Mouse (Mus musculus): ENCODE measurements around the gene Rexo4. TPM values are rescaled to one million over a fixed set of nuclear protein-coding genes. Genes with fewer than 3 reads are reported as not detected.

Rexo4 gene
- polyA plus RNA-seq, 1 experiment = 22.8 TPM

DNA sequence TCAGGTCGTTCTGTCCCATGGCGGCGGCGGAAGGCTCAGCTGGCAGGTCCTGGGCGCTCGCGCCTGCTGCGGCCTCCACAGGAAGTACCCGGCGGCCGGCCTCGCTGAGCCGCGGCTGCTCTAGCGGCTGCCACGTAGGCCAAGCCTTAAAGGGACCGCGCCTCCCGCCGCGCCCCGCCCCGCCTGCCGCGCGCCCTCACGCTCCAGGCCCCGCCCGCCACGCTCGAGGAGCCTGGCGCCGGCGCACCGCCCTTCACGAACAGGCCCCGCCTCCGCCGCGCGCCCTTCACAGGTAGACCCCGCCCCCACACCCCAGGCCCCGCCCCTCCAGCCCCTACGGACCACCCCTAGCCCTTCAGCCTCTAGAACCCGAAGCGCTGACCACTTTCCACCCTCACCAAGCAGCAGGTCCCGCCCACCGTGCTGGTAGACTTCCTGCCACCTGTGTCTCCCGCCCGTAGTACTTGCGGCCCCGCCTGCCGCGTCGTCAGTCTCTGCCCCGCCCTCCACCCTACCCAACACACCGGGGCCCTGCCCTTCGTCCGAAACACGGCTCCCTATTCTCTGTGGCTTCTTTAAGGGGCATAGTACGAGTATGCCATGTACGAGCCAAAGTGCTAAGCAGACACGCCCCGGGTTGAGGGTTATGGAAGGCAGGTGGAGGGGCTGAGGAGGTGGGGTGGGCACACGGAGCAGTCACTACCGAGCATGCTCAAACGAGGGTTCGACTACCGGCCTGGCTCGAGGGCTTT, 30.7 kb downstream of the Rexo4 start, which contains the start of the genes Surf4 and Stkld1:
Gene Surf4 (minus strand): TSS at position 625 of the 752 bp plus-strand sequence.
Gene Stkld1 (plus strand): TSS at position 744 of the 752 bp plus-strand sequence.
- Histone ChIP-seq H3K36me3 (ENCODE audit: control insufficient read depth, insufficient read depth, low read length) (no peaks in the 10 kb centered on the region), H3K4me3 (ENCODE audit: extremely low read depth, insufficient read depth, insufficient read length) (peak within 1 kb of the TSS; percentile 100), H3K4me1 (ENCODE audit: control insufficient read depth, insufficient read depth, insufficient read length) (peaks cover 7% of the 10 kb centered on the region; the same call in 1 of the 2 replicates), H3K27me3 (ENCODE audit: control insufficient read depth, insufficient read depth, low read length) (no peaks in the 10 kb centered on the region), H3K27ac (ENCODE audit: insufficient read depth, low read length) (peak within 1 kb of the TSS; percentile 96)
- 2% methylated on average over 64 of the region's 70 CpGs for WGBS
- peak; percentile 92 to 95 for DNase-seq (ENCODE audit: low read depth in 1 of 2, low spot score in 2 of 2)
- TF ChIP-seq CTCF (IDR thresholded peaks at IDR 0.05; ENCODE audit: extremely low read depth, insufficient read depth, insufficient read length, insufficient replicate concordance) (no peak), POLR2A (IDR thresholded peaks at IDR 0.05; ENCODE audit: low read depth, low read length) (peak; percentile 90)

DNA sequence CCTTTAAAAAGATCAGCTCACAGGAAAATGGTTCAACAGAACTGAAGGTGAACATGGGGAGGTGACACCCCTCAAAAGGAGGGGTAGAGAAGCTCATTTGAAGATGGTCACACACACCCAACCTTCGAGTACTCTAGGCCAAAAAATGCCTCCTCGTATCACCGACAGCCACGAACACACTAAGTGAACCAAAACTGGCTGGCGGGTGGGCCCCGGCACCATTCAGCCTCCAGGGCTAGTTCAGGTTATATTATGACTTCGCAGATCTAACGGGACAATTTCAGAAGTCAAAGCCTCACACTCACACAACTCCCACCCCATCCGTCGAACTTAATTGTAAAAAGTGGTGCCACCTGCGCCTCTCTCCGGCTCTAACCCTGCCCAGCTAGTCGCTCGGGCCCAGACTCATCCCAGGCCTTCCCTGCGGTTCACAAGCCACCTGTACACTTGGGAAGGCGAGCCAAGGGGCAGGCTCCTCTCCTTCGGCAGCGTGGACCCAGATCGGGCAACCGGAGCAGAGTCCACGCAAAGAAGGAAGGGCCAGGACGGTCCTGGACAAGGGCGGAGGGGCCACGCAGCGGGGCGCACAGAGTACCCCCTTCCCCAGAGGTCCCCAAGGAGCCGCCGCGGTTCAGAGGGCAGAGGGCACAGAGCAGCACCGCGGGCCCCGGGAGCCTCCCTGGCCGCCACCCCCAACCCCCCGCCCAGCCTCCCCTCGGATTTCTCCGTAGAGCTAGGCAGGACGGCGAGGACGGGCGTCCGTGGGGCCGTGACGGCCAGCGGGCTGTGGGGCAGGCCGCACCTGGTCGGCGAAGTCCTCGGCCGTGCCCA, 31.5 kb downstream of the Rexo4 start:
- H3K4me3 ChIP-seq (ENCODE audit: extremely low read depth, insufficient read depth, insufficient read length) = peak overlapping the region; percentile 100
- under 1% methylated on average over 47 of the region's 49 CpGs for WGBS
- no peak for DNase-seq (ENCODE audit: low read depth in 1 of 2, low spot score in 2 of 2)
- TF ChIP-seq CTCF (IDR thresholded peaks at IDR 0.05; ENCODE audit: extremely low read depth, insufficient read depth, insufficient read length, insufficient replicate concordance) (no peak), POLR2A (IDR thresholded peaks at IDR 0.05; ENCODE audit: low read depth, low read length) (no peak)
- H3K4me1 ChIP-seq (ENCODE audit: control insufficient read depth, insufficient read depth, insufficient read length) = peaks cover 7% of the 10 kb centered on the region; the same call in 1 of the 2 replicates
- no peaks in the 10 kb centered on the region for H3K27me3 ChIP-seq (ENCODE audit: control insufficient read depth, insufficient read depth, low read length)
- peak overlapping the region; percentile 96 for H3K27ac ChIP-seq (ENCODE audit: insufficient read depth, low read length)
- no peaks in the 10 kb centered on the region for H3K36me3 ChIP-seq (ENCODE audit: control insufficient read depth, insufficient read depth, low read length)

DNA sequence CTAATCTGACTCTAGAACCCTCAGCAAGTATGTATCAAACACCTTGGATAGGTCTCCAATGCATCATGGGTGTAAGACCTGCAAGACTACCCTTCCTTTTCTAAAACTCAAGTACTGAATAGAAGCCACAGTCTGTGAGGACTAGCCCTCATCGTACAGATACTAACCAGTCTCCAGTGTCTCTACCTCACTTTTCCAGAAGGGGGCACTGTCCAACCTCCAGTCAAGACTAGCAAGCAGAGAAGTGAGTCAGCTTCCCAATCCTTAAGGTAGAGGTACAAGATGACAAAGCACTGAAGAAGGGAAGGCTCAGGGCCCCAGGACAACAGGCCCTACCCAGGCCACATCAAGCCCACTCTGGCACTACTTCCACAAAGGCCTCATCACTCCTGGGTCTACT, 33.8 kb downstream of the Rexo4 start:
- DNase-seq (ENCODE audit: low read depth in 1 of 2, low spot score in 2 of 2) = peak; percentile 53 to 69
- 7% methylated on average over 1 of the region's 1 CpGs for WGBS
- no peak for TF ChIP-seq POLR2A (IDR thresholded peaks at IDR 0.05; ENCODE audit: low read depth, low read length)
- peak; percentile 54; the same call in 1 of the 2 replicates for TF ChIP-seq CTCF (IDR thresholded peaks at IDR 0.05; ENCODE audit: extremely low read depth, insufficient read depth, insufficient read length, insufficient replicate concordance)
- Histone ChIP-seq H3K27ac (ENCODE audit: insufficient read depth, low read length) (no peak overlapping the region), H3K4me1 (ENCODE audit: control insufficient read depth, insufficient read depth, insufficient read length) (peaks cover 5% of the 10 kb centered on the region; the same call in 1 of the 2 replicates), H3K4me3 (ENCODE audit: extremely low read depth, insufficient read depth, insufficient read length) (no peak overlapping the region), H3K36me3 (ENCODE audit: control insufficient read depth, insufficient read depth, low read length) (peaks cover 11% of the 10 kb centered on the region), H3K27me3 (ENCODE audit: control insufficient read depth, insufficient read depth, low read length) (no peaks in the 10 kb centered on the region)

DNA sequence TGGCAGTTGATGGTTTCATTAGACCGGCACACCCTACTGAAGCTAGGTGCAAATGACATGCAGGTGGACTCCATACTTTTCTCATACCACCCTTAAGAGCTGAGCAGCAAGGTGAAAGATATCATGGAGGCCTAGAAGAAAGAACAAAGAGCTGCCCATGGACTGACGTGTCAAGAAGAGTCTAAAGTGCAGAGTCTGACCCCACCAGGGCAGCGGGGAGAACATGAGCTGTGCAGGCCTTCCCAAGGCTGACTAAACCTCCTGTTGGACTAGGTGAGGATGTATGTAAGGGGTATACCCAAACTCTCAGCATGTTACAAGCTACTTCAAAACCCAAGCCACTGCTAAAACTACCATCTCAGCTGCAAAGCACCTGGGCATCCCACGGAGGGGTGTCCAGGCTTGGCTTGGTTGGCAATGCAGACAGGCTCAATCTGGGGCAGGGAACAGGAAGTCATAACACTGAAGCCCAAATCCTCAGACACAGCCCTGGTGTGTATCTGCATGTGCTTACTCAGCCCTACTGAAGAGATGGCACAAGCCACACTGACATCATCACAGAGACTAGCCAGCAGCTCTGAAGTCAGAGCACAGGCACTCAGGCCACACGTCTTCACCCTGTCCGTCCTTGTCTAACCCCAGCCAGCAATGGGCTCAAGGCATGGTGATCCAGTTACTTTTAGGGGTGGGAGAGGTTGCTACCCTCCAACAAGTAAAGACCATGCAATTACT, 36.3 kb downstream of the Rexo4 start:
- no peak overlapping the region for H3K27ac ChIP-seq (ENCODE audit: insufficient read depth, low read length)
- DNase-seq (ENCODE audit: low read depth in 1 of 2, low spot score in 2 of 2) = no peak
- H3K4me3 ChIP-seq (ENCODE audit: extremely low read depth, insufficient read depth, insufficient read length) = no peak overlapping the region
- TF ChIP-seq POLR2A (IDR thresholded peaks at IDR 0.05; ENCODE audit: low read depth, low read length) = no peak
- no peak for TF ChIP-seq CTCF (IDR thresholded peaks at IDR 0.05; ENCODE audit: extremely low read depth, insufficient read depth, insufficient read length, insufficient replicate concordance)
- peaks cover 28% of the 10 kb centered on the region for H3K36me3 ChIP-seq (ENCODE audit: control insufficient read depth, insufficient read depth, low read length)
- 93% methylated on average over 6 of the region's 6 CpGs for WGBS
- H3K27me3 ChIP-seq (ENCODE audit: control insufficient read depth, insufficient read depth, low read length) = no peaks in the 10 kb centered on the region
- peaks cover 2% of the 10 kb centered on the region; the same call in 1 of the 2 replicates for H3K4me1 ChIP-seq (ENCODE audit: control insufficient read depth, insufficient read depth, insufficient read length)

DNA sequence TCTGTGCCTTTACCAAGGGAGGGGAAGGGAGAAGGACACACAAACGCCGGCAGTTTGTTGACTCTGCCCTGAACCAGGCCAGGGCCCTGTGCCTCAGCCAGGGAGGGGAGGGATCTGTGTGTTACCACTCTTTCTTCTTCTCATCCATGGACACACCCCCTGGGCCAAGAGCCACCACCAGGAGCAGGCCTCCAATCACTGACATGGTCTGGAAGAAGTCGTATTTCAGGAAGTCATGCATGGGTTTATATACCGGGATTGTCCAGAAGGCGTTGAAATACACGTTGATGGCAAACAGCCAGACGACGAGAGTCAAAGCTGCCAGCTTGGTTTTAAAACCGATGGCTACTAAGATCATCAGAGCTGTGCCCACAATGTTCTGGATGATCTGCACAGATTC, 42.4 kb downstream of the Rexo4 start:
- no peak for DNase-seq (ENCODE audit: low read depth in 1 of 2, low spot score in 2 of 2)
- TF ChIP-seq CTCF (IDR thresholded peaks at IDR 0.05; ENCODE audit: extremely low read depth, insufficient read depth, insufficient read length, insufficient replicate concordance) (no peak), POLR2A (IDR thresholded peaks at IDR 0.05; ENCODE audit: low read depth, low read length) (no peak)
- Histone ChIP-seq H3K4me3 (ENCODE audit: extremely low read depth, insufficient read depth, insufficient read length) (no peak overlapping the region), H3K4me1 (ENCODE audit: control insufficient read depth, insufficient read depth, insufficient read length) (peaks cover 7% of the 10 kb centered on the region; the same call in 1 of the 2 replicates), H3K27me3 (ENCODE audit: control insufficient read depth, insufficient read depth, low read length) (no peaks in the 10 kb centered on the region), H3K36me3 (ENCODE audit: control insufficient read depth, insufficient read depth, low read length) (peaks cover 58% of the 10 kb centered on the region), H3K27ac (ENCODE audit: insufficient read depth, low read length) (no peak overlapping the region)
- 80% methylated on average over 9 of the region's 9 CpGs for WGBS

DNA sequence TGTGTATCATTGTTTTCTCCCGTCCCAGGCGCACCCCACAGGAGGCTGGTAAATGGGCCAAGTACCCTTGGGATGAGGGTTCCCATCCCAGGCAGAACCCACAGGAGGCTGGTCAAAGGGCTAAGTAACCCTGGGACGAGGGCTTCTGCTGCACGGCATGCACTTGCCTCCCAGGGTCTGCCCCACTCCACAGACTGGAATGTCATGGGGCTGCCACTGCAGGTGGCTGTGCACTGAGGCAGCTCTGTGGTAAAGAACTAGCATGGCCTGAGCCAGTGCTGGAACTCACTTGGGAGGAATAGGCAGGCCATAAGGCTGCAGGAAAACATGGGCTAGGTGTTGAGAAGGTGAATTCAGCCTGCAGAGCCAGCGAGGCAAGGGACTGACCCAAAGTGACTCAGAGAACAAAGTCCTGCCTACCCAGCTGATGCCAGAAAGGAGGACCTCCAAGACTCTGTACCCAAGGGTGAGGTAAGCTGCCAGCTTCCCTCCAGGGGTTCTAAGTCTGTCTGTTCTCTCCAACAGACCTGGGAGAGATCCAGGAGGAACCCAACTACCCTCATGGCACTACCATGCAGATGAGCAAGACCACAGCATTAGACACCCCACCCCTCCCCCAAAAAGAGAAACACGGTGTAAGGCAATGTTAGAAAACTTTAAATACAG, 43.9 kb downstream of the Rexo4 start:
- Histone ChIP-seq H3K4me1 (ENCODE audit: control insufficient read depth, insufficient read depth, insufficient read length) (peaks cover 9% of the 10 kb centered on the region; the same call in 1 of the 2 replicates), H3K36me3 (ENCODE audit: control insufficient read depth, insufficient read depth, low read length) (peaks cover 48% of the 10 kb centered on the region), H3K27me3 (ENCODE audit: control insufficient read depth, insufficient read depth, low read length) (no peaks in the 10 kb centered on the region), H3K27ac (ENCODE audit: insufficient read depth, low read length) (no peak overlapping the region), H3K4me3 (ENCODE audit: extremely low read depth, insufficient read depth, insufficient read length) (no peak overlapping the region)
- TF ChIP-seq CTCF (IDR thresholded peaks at IDR 0.05; ENCODE audit: extremely low read depth, insufficient read depth, insufficient read length, insufficient replicate concordance) (no peak), POLR2A (IDR thresholded peaks at IDR 0.05; ENCODE audit: low read depth, low read length) (no peak)
- WGBS = 91% methylated on average over 6 of the region's 6 CpGs
- no peak for DNase-seq (ENCODE audit: low read depth in 1 of 2, low spot score in 2 of 2)

Data from spleen, adult 2 months (tissue).